Mouse (Mus musculus): ENCODE results near the gene Smad6. TPM values are rescaled to one million over a fixed set of nuclear protein-coding genes. Genes with fewer than 3 reads are reported as not detected.

Smad6 gene
- polyA plus RNA-seq, 1 experiment = 12.2 TPM

GRCm38 (mm10) chr9:64022562-64023366 lies 905 bp upstream of the Smad6 start:
- no peak for DNase-seq (ENCODE audit: low read depth)

- DNase-seq (ENCODE audit: low read depth) = no peak
These were observed 474 bp downstream of the Smad6 start for GRCm38 (mm10) chr9:64021319-64021850.

- no peak for DNase-seq (ENCODE audit: low read depth)
These were observed 1.1 kb downstream of the Smad6 start for GRCm38 (mm10) chr9:64020606-64021318.

GRCm38 (mm10) chr9:64020171-64020605 lies 1.7 kb downstream of the Smad6 start:
- no peak for DNase-seq (ENCODE audit: low read depth)

- DNase-seq (ENCODE audit: low read depth) = no peak
These were observed 2.6 kb downstream of the Smad6 start for GRCm38 (mm10) chr9:64019036-64019886.

GRCm38 (mm10) chr9:64017861-64018793 lies 3.7 kb downstream of the Smad6 start:
- no peak for DNase-seq (ENCODE audit: low read depth)

GRCm38 (mm10) chr9:64016648-64017400 lies 5.0 kb downstream of the Smad6 start:
- DNase-seq (ENCODE audit: low read depth) = no peak

GRCm38 (mm10) chr9:64016092-64016491 lies 5.8 kb downstream of the Smad6 start:
- no peak for DNase-seq (ENCODE audit: low read depth)

GRCm38 (mm10) chr9:64014801-64015200 lies 7.1 kb downstream of the Smad6 start:
- DNase-seq (ENCODE audit: low read depth) = no peak

GRCm38 (mm10) chr9:64011356-64011755 lies 10.5 kb downstream of the Smad6 start:
- no peak for DNase-seq (ENCODE audit: low read depth)

GRCm38 (mm10) chr9:64002981-64003380 lies 18.9 kb downstream of the Smad6 start:
- DNase-seq (ENCODE audit: low read depth) = no peak

- no peak for DNase-seq (ENCODE audit: low read depth)
These were observed 20.8 kb downstream of the Smad6 start for GRCm38 (mm10) chr9:64001081-64001480.

- DNase-seq (ENCODE audit: low read depth) = no peak
These were observed 21.8 kb downstream of the Smad6 start for GRCm38 (mm10) chr9:64000085-64000484.

GRCm38 (mm10) chr9:63999194-63999593 lies 22.7 kb downstream of the Smad6 start:
- no peak for DNase-seq (ENCODE audit: low read depth)

GRCm38 (mm10) chr9:63998026-63998425 lies 23.8 kb downstream of the Smad6 start:
- no peak for DNase-seq (ENCODE audit: low read depth)

GRCm38 (mm10) chr9:63997439-63997838 lies 24.4 kb downstream of the Smad6 start:
- no peak for DNase-seq (ENCODE audit: low read depth)

- no peak for DNase-seq (ENCODE audit: low read depth)
These were observed 28.6 kb downstream of the Smad6 start for GRCm38 (mm10) chr9:63993256-63993655.

GRCm38 (mm10) chr9:63992761-63993160 lies 29.1 kb downstream of the Smad6 start:
- DNase-seq (ENCODE audit: low read depth) = peak; percentile 99

- DNase-seq (ENCODE audit: low read depth) = no peak
These were observed 30.7 kb downstream of the Smad6 start for GRCm38 (mm10) chr9:63991193-63991592.

- no peak for DNase-seq (ENCODE audit: low read depth)
These were observed 32.2 kb downstream of the Smad6 start for GRCm38 (mm10) chr9:63989641-63990040.

Measured in gonadal fat pad, adult 2 months (tissue).